Mouse (Mus musculus): ENCODE measurements around the gene BC053393.

DNA sequence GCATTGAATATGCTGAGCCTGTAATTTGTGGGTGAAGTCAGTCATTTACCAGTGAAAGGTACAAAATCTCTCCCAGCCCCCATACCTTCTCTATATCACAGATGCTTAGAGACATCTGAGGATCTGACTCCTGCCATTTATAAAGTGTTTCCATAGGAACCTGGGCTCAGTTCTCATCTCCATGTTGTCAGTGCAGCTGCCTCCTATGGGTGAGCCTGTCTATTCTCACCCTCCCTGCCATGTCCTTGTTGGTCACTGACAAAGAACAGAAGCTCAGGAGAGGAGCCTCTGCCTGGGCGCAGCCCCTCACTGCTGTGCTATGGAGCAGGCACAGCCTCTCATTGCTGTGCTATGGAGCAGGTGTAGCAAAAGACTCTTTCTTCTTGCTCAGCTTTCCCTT lies 48.6 kb downstream of the BC053393 start:
- TF ChIP-seq POLR2A (IDR thresholded peaks at IDR 0.05; ENCODE audit: control insufficient read depth, low read depth, low read length), result no peak
- TF ChIP-seq CTCF (IDR thresholded peaks at IDR 0.05; ENCODE audit: control insufficient read depth, insufficient read depth, insufficient replicate concordance, low read depth, low read length), result no peak
